Mouse (Mus musculus): ENCODE results near the gene Skap2.

Gene Skap2

GRCm38 (mm10) chr6:52005616-52005962 lies 6.8 kb downstream of the Skap2 start:
- no peak for DNase-seq (ENCODE audit: low spot score)

- no peak for DNase-seq (ENCODE audit: low spot score)
Measured at GRCm38 (mm10) chr6:52004995-52005394, 7.4 kb downstream of the Skap2 start.

DNA sequence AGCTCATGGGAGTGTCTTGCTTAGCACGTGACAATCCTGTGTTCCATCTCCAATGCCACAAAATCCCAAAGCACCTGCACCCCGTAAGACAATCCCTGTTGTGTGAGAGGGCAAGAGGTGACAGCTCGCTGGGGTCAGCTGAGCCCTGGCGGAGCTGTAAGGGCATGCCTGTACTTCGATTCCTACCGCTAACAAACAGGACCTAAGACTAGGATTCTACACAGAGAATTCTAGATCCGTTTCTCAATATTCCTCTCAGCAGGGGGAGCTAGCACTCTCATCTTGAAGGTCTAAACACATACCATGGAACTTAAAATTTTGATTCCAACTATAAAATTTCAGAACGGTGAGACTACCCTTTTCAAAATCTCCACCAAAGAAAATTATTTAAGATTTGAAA lies 9.7 kb downstream of the Skap2 start:
- peak; percentile 22 for DNase-seq (ENCODE audit: low spot score)

DNA sequence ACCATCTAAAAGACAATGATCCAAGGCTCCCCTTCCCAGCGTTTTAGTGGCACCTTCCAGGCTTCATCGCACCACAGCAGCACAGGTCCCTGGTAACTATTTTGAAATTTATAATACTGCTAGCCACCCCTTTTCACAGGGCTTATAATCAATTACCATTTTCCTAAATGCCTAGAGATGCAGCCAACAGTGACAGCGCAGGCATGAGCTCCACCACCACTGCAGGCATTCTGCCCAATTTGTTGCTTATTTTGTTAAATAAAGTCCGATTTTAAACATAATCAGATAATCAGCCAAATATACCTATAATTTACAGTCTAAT lies 13.2 kb downstream of the Skap2 start:
- no peak for DNase-seq (ENCODE audit: low spot score)

GRCm38 (mm10) chr6:51998409-51999156 lies 13.8 kb downstream of the Skap2 start:
- DNase-seq (ENCODE audit: low spot score): no peak

DNA sequence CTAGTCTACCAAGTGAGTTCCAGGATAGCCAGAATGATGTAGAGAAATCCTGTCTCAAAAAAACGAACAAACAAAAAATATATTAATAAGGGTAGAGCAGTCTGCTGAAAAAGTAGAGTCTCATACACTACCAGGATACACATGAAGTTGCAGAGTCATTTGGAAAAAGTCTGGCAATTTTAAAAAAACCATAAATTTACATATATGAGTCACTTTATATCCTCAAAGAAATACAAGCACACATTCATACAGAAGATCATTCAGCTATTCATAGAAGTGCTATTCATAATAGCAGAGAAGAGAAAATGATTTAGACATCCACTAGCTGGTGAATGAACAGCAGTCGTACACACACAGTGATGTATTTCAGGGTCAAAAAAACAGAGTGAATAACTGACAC lies 24.4 kb downstream of the Skap2 start:
- no peak for DNase-seq (ENCODE audit: low spot score)

DNA sequence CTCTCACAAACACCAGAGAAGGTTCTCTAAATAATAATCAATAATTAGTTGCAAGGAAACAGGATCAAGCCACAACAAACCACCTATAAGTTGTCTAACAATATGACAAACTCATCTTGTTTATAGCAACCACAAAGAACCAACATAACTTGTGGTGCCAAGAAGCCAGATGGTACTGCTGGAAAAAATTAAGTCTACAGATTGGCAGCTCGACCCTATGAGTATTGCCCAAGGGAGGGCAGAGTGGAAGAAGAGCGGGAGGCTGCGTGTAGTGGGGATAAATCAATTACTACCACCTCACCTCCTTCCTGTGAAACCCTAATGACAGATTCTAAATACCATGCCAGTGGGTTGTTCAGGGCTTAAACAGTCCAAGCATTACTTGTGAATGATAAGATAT lies 34.7 kb downstream of the Skap2 start:
- DNase-seq (ENCODE audit: low spot score): no peak

DNA sequence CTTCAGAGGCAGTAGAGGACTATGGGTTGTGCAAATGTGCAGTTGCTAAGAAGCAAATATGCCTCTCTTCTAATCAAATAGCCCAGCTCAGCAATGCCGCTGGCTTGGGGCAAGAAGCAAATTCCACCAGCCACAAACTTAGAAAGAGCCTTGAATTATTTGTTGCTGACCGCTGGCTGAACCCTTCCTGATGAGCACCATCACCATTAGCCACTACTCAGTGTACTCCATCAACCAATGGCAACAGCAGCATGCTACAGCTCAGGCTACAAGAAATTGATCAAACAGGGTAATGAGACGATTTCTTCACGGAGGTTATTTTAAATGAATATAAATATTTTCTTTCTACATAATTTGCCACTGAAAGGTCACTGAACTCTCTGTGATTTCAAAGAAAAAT lies 36.6 kb downstream of the Skap2 start:
- DNase-seq (ENCODE audit: low spot score): no peak

GRCm38 (mm10) chr6:51958992-51959391 lies 53.4 kb downstream of the Skap2 start:
- no peak for DNase-seq (ENCODE audit: low spot score)

- no peak for DNase-seq (ENCODE audit: low spot score)
Measured at GRCm38 (mm10) chr6:51956048-51956792, 56.1 kb downstream of the Skap2 start.

- DNase-seq (ENCODE audit: low spot score): no peak
Measured at GRCm38 (mm10) chr6:51947661-51948060, 64.7 kb downstream of the Skap2 start.

- DNase-seq (ENCODE audit: low spot score): no peak
Measured at GRCm38 (mm10) chr6:51944916-51945315, 67.4 kb downstream of the Skap2 start.

- DNase-seq (ENCODE audit: low spot score): no peak
Measured at GRCm38 (mm10) chr6:51933998-51934397, 78.4 kb downstream of the Skap2 start.

DNA sequence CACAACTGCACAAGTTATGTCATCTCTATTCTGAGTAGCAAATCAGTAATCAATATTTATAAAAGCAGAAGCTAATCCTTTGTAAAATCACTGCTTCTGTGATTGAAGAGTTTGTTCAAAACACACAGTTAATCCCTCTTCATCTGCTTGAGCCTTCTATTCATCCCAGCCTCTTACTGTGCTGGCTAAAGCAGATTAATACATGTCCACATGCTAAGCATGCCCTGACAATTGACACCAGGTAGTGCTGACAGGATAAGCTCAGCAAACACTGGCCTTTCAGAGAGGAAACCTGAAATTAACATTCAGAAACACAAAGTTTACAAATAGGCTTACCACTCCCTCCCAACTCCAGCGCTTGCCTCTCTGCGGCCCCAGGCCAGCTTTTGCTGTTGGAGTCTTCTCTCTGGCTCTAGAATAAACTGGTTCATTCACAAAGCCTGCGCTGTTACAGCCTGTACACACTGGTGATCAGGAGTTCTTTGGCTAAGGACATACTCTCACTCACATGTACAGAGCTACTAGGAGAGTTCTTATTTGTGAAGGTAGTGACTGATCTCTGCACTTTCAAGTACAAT lies 79.2 kb downstream of the Skap2 start:
- DNase-seq (ENCODE audit: low spot score): no peak

DNA sequence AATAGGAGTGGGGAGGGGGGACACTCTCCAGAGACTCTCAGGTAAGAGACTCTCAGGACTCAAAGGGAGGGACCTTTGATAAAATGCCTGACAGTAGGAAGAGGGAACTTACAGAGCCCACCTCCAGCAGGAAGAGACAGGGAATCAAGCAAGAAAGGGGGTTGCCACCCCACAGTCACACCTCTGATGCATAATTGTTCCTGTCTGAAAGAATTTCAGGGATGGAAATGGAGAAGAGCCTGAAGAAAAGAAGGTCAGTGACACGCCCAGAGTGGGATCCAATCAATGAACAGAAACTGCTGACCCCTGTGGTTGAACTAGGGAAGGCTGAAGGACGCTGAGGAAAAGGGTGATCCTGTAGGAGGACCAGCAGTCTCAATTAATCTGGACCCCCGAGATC lies 85.2 kb downstream of the Skap2 start:
- no peak for DNase-seq (ENCODE audit: low spot score)

GRCm38 (mm10) chr6:51921831-51922230 lies 90.5 kb downstream of the Skap2 start:
- no peak for DNase-seq (ENCODE audit: low spot score)

DNA sequence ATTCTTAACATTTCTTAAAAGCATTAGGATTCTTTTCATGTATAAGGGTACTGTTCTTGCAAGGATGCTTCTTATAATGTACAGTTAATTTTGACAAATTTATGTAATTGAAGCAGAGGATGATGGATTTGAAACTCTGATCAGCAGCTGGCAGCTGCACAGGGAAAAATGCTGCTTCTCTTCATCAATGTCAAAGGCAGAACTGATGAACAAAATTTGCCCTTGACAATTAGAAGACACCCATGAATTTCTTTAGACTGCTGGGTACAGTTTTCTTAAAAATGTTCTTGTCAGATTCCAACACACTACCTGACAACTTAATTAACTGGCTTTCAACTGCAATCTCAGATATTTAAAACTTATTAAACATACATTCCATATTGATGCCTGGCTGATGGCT lies 103.9 kb downstream of the Skap2 start:
- DNase-seq (ENCODE audit: low spot score): no peak

DNA sequence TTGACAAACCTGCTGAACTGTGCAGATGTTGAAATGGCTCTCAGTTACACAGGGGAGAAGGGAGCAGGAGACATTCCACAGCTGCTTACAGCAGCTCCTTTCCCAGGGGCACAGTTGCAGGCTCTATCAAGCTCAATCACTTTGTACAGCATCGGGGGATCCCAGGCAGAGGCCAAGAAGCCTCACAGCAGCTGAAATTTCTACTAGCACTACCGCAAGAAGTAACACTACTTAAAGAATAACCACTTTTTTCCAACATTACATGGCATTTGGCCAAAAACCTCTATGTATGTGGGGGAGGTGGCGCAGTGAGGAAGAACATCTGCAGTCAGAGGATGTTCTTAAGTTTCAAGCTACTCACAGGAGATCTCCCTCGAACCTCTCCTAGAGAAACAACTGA lies 106.7 kb downstream of the Skap2 start:
- DNase-seq (ENCODE audit: low spot score): no peak

DNA sequence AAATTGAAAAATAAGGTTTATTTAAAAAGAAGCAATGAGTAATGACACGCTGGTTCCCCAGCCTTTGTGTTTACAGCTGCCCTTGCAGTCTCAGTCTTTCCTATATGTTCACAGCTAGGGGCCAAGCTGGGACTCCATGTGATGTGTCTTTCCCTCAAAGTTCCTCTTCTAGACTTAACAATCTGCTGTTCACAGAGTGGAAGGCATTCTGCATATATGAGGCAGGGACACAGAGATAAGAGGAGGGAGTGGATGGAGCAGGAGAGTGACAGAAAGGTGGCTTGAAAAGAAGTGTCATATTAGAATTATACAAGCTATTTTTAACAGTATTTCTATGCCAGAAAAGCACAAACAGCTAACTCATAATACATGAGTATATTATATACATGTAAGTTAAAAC lies 110.8 kb downstream of the Skap2 start:
- DNase-seq (ENCODE audit: low spot score): no peak

GRCm38 (mm10) chr6:51898318-51898994 lies 113.9 kb downstream of the Skap2 start:
- no peak for DNase-seq (ENCODE audit: low spot score)

- no peak for DNase-seq (ENCODE audit: low spot score)
Measured at GRCm38 (mm10) chr6:51895753-51896152, 116.6 kb downstream of the Skap2 start.

- no peak for DNase-seq (ENCODE audit: low spot score)
Measured at GRCm38 (mm10) chr6:51894717-51895116, 117.6 kb downstream of the Skap2 start.

- DNase-seq (ENCODE audit: low spot score): no peak
Measured at GRCm38 (mm10) chr6:51890356-51890755, 122.0 kb downstream of the Skap2 start.
